Mouse (Mus musculus) thymus, postnatal 4 days (tissue): ENCODE measurements around the gene Zbtb46.

ENCODE experiments used
- DNase-seq: peaks from one replicate; pipeline ENCODE4 v3.0.0; 2021

The Zbtb46 gene

DNA sequence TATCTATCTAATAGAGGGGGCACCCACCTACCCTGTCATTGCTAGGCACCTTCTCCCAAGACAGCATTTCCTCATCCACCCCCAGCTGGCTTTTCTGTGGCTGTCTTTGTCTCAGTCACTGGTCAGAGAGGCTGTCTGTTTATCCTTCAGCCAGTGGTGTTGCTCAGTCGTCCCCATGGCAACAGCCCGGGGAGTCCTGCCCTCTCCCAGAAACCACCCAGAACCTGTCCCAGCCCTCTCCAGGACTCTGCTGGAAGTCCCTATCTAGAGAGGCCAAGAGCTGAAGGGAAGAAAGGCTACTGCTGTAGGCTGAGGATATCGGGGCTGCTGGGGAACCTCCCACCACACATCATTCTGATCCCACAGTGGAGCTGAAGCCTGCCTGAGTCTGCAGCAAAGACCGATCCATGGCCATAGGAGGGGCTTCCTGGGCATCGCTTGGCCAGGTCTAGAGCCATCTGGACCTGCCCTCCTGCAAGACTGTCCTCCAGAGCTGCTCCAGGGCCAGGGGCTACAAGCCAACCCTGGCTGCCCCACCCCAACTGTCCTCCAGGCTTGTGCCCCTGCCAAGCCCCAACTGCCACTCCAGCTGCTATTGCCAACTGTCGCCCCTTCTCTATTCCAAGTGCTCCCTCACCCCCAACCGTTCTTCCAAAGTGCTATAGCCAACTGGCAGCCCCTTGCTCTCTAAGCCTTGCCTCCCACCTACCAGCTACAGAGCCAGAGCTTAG is 3.9 kb upstream of the Zbtb46 start:
- no peak for DNase-seq

DNA sequence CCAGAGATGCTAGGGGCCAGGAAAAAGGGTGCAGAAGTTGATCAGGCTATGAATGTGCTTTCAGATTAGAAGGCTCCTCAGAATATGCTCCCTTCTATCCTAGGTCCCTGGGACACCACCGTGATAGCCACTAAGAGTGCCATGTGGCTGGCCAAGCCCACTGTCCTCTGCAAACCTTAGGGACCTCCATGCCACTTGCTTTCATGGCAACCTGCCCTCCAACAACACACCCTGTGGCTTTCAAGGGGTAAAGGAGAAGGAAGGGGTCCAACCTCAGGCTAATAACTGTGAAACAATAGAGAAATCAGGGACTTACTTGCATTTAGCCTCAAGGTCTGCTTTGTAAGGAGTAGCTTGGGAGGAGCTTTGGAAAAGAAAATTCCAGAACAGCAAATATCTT is 3.4 kb upstream of the Zbtb46 start:
- no peak for DNase-seq

DNA sequence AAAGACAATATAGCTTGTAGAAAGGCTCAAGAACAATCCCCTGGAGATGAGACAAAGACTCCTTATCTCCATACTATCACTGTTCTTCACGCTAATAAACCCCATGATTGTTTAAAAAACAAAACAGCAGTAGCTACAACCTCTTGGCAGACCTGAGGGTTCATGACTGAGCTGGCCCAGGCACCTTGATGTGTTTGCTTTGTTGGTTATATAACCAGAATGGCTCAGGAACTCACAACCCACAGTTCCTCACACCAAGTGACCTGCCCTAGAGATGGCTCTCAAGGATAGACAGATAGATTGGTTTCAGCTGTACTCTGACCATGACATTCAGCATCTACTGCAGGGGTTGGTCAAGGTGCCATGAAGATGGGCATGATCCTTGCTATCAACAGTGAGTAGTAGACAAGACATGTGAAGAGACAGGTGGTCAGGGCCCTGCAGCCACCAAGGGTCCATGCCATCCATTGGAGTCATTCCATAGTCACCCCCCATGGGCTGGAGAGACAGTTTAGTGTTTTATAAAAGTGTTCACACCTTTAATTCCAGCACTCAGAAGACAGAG is 2.4 kb upstream of the Zbtb46 start:
- DNase-seq, result no peak

GRCm38 (mm10) chr2:181459673-181460621 is 721 bp upstream of the Zbtb46 start:
- peak; percentile 45 for DNase-seq

DNA sequence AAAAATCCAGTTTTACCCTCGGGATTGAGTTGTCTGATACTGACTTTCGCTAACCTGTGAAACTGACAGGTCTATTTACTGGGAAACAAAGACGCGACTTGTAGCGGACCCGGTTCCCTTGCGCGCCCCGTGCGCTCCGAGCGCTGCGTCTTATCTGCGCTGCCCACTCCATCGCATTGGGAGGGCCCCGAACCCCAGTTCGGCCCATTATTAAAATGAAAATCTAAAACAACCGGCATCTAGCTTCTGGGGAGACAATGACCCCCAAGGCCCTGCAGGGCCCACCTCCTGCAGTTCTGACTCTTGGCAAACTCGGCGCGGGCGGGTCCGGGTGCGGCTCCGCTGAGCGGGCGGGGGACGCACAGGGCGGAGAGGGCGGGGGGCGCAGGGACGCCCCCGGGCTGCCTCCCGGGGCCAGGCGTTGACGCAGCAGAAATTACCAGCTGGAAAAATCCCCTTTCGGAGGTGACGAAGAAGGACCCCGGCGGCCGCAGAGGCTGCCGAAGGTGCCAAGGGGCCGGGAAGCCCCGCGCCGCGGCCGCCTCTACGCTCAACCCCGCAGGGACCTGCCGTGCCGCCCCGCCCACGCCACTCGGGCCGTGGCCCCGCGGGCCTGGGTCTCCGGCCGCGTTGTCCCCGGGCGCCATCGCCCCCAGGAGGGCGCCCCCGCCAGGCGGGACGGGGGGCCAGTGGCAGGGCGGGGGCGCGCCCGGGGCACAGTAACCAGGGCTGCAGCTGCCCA is 644 bp downstream of the Zbtb46 start:
- DNase-seq, result peak; percentile 45

DNA sequence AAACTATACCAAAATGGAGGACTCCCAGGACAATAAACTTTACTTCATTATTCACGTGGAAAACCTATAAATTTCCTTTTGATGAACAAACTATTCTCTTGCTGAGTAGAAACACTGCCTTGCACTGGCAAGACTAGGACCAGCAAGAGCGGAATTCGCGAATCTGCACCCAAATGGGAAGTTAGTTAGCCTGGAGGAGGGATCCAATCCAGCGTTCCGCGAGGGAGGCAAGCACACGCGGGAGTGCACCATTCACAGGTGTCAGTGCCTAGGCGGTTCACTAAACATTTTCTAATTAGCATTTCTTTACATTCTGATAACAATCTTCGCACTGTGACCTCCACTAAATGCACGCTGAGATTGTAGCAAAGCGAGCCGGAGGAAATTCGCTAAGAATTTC is 1.4 kb downstream of the Zbtb46 start:
- DNase-seq, result no peak

- DNase-seq, result no peak
Observed at GRCm38 (mm10) chr2:181455899-181456298, 3.3 kb downstream of the Zbtb46 start.

GRCm38 (mm10) chr2:181453274-181453673 is 6.0 kb downstream of the Zbtb46 start:
- DNase-seq, result peak; percentile 52

GRCm38 (mm10) chr2:181452181-181452580 is 7.0 kb downstream of the Zbtb46 start:
- DNase-seq, result no peak

GRCm38 (mm10) chr2:181443016-181443415 is 16.2 kb downstream of the Zbtb46 start:
- no peak for DNase-seq

GRCm38 (mm10) chr2:181438176-181438575 is 21.1 kb downstream of the Zbtb46 start:
- no peak for DNase-seq

DNA sequence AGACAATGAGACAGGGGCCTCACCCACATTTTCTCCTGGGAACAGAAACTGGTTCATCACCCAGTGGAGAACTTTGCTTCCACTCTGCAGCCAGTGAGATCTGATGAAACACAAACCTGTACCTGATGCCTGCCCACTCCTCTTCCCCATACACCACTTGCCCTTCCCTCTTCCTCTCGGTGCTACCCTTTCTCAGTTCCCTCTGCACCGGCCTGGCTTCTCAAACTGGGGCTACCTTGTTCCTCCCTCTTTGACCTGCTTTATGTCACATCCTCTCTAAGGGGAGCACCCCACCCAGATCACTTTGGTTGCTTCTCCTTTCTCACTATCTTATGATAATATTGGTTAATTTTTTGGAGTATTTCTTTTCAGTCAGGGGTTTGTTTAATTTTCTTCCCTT is 23.0 kb downstream of the Zbtb46 start:
- DNase-seq, result no peak

- no peak for DNase-seq
Observed at GRCm38 (mm10) chr2:181423834-181424233, 35.4 kb downstream of the Zbtb46 start.

GRCm38 (mm10) chr2:181420903-181421638 is 38.2 kb downstream of the Zbtb46 start:
- no peak for DNase-seq

GRCm38 (mm10) chr2:181420426-181420825 is 38.8 kb downstream of the Zbtb46 start:
- DNase-seq, result no peak

DNA sequence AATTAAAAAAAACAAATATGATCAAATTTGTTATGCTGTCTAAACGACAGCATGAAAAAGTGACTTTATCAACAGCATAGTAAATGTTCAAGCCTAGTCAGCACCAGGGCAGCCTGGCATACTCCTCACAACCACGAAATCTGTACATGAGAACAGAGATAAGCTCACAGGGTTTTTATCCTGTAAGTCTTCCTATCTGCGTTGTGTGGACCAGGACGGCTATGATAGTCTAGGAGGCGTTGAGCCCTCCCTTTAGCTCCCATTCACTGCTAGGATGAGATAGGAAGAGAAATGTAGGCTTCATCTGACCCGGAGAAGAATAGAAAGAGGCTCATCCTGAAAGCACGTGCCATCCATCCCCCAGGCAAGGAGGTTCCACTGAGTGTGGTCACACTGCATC is 39.9 kb downstream of the Zbtb46 start:
- no peak for DNase-seq

DNA sequence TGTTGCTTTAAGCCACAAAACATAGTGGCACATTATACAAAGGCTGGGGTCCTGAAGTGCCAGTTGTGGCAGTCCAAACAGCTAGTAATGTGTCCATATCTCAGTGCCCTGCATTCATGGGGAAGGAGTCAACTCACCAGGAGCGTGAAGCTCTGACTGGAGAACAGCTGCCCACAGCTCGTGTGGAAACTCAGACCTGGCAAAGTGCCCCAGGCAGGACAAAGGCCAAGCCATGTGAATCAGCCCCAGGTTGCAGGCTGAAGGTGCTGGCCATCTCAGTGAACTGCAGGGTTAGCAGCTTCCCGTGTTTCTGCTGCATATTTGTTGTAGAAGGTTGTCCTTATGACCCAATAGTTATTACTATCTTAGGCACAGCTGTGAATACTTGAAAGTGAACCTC is 43.3 kb downstream of the Zbtb46 start:
- no peak for DNase-seq

GRCm38 (mm10) chr2:181413141-181413540 is 46.1 kb downstream of the Zbtb46 start:
- no peak for DNase-seq

DNA sequence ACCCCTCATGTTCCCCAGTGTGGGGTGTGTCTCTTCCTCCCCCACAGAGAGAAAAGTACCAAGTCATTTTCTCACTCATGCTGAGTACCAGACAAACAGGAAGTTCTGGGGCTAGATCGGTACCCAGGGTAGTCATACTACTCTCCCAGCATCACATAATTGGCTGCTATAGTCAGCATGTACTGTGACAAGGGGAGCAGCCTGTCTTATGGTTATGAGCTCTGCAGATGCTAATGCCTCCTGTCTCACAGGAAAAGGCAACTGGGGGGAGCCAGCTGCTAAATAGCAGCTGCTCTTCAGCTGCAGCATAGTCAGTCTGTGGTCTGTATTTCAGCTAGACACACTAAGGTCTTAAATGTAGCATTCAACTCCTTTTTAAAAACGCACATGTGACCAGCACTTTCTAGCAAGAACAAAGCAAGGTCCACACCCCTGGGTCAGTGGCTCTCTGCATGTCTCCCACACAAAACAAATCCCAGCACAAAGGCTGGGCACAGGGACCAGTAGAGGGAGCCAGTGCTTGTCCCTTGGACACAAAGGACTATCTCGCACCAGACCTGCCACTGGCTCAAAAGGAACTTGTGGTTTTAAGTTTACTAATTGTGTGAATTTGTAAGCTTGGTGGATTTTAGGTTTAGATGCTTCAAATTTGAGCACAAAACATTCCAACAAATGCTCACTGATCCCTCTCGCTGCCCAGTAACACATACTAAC is 48.3 kb downstream of the Zbtb46 start:
- DNase-seq, result peak; percentile 56

DNA sequence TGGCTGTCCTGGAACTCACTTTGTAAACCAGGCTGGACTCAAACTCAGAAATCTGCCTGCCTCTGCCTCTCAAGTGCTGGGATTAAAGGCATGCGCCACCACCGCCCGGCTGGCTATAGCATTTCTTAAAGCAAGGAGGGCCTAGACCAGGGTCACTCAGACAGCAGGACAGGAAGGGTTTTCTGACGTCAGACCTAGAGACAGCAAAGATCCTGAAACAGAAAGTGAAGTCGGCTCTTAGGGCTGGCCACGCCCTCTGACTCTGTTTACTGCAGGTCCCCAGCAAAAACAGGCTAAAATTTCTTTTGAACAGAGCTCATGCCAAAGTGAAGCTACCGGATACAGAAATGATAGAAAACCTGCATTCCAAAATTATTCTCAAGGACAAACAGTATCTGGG is 49.6 kb downstream of the Zbtb46 start:
- DNase-seq, result no peak

- DNase-seq, result no peak
Observed at GRCm38 (mm10) chr2:181403722-181404121, 55.5 kb downstream of the Zbtb46 start.

- no peak for DNase-seq
Observed at GRCm38 (mm10) chr2:181401497-181401896, 57.7 kb downstream of the Zbtb46 start.
